Mouse (Mus musculus) MEL (cell line): ENCODE measurements at regions not wholly inside any gene's neighbourhood (a gene's known extent, or its start where the extent isn't known, plus 50 kb on each side); places are given as distances from the start of the nearest gene placed in this dataset.

Source experiments
- GATA1 ChIP-seq: IDR thresholded peaks from 2 replicates; pipeline ENCODE4 v1.6.1; 2011; ENCODE audit warnings: low read depth, low read length, improper control_type of control experiment
- MAZ ChIP-seq: IDR thresholded peaks from 2 replicates; pipeline ENCODE4 v1.6.1; 2012; ENCODE audit warnings: low read depth, mild to moderate bottlenecking, inconsistent platforms, low read length, improper control_type of control experiment
- MEF2A ChIP-seq: IDR thresholded peaks from 2 replicates; pipeline ENCODE4 v1.6.1; 2014; ENCODE audit warnings: low read depth, mild to moderate bottlenecking, inconsistent platforms, low read length, improper control_type of control experiment; ENCODE audit not compliant: poor library complexity, insufficient replicate concordance, severe bottlenecking; ENCODE audit errors: extremely low read depth
- POLR2A ChIP-seq, 2 experiments: IDR thresholded peaks; 2 replicates each; pipeline ENCODE4 v1.6.1; 2011 to 2012; ENCODE audit warnings: low read length in 2 of 2, mild to moderate bottlenecking in 2 of 2, control low read depth in 1 of 2, improper control_type of control experiment in 1 of 2, low read depth in 1 of 2, moderate library complexity in 1 of 2; ENCODE audit not compliant: control insufficient read depth in 1 of 2, insufficient read depth in 1 of 2, poor library complexity in 1 of 2
- POLR2AphosphoS2 ChIP-seq: IDR thresholded peaks from 2 replicates; pipeline ENCODE4 v1.6.1; 2011; ENCODE audit warnings: low read length, improper control_type of control experiment
- SMC3 ChIP-seq: IDR thresholded peaks from 2 replicates; pipeline ENCODE4 v1.6.1; 2011; ENCODE audit warnings: low read depth, low read length, improper control_type of control experiment
- TAL1 ChIP-seq: IDR thresholded peaks from 2 replicates; pipeline ENCODE4 v1.6.1; 2012; ENCODE audit warnings: mild to moderate bottlenecking, inconsistent platforms, low read length, moderate library complexity, mixed read lengths
- ZNF384 ChIP-seq: IDR thresholded peaks from 2 replicates; pipeline ENCODE4 v1.6.1; 2012; ENCODE audit warnings: low read depth, mild to moderate bottlenecking, inconsistent platforms, low read length, improper control_type of control experiment

DNA sequence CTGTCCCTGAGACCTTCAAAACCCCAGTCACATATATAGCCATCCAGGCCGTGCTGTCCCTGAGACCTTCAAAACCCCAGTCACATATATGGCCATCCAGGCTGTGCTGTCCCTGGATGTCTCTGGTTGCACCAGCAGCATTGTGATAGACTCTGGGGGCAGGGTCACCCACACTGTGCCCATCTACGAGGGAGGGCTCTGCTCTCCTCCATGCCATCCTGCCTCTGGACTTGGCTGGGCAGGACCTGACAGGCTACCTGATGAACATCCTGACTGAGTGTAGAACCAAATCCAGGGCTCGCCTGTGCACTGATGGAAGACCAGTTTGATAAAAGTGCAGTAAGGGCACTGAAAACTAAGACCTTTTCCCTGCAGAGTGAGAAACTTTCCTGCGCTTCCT is 63.1 kb upstream of the S1pr3 start:
- TF ChIP-seq MAZ (no peak), POLR2A (IDR thresholded peaks at IDR 0.05; ENCODE audit: control insufficient read depth in 1 of 2, insufficient read depth in 1 of 2, low read depth in 1 of 2, low read length in 2 of 2, poor library complexity in 1 of 2) (no peak), GATA1 (no peak), SMC3 (no peak), TAL1 (no peak), MEF2A (no peak), ZNF384 (no peak), POLR2AphosphoS2 (no peak)
